Mouse (Mus musculus): ENCODE data around the gene Bhlhb9.
A peak's percentile ranks its signal among the peaks of the same experiment; 100 is the strongest.
"Not testable (repeated sequence)": the region's sequence is repeated elsewhere in the genome, so short reads cannot be mapped to it uniquely, and the experiment has no call there.

Bhlhb9 gene

GRCm38 (mm10) chrX:135797212-135797644 is at the start of gene Bhlhb9:
TSS of gene Bhlhb9 (plus strand) at chrX:135797594.
- DNase-seq: peak; percentile 49

DNA sequence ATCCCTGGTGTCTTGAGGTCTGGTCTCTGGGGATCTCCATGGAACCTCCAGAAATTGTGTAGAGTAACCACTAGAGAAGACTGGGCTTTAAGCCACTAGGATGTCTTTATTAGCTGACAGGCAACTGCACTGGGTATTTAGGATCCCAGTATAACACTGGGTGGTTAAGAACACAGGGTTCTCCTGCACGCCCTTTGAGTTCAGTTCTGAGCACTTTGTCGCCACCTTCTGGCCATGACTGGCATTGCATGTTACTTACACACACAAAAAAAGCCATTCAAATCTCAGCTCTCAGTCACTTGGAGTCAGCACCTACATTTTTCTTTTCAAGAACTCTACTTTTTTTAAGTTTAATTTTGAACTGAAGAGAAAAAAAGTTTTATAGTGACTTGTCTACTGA is 44.6 kb upstream of the Bhlhb9 start:
- DNase-seq: peak; percentile 70

- peak; percentile 3 for DNase-seq
These were observed 35.7 kb upstream of the Bhlhb9 start for GRCm38 (mm10) chrX:135761707-135762106.

GRCm38 (mm10) chrX:135768043-135768548 is 29.3 kb upstream of the Bhlhb9 start:
- no peak for DNase-seq

GRCm38 (mm10) chrX:135768565-135768964 is 28.8 kb upstream of the Bhlhb9 start:
- DNase-seq: no peak

GRCm38 (mm10) chrX:135791536-135791935 is 5.9 kb upstream of the Bhlhb9 start:
- no peak for DNase-seq

- no peak for DNase-seq
These were observed 5.1 kb upstream of the Bhlhb9 start for GRCm38 (mm10) chrX:135792326-135792725.

GRCm38 (mm10) chrX:135795591-135796304 is 1.6 kb upstream of the Bhlhb9 start:
- DNase-seq: peak; percentile 16

- peak; percentile 2 for DNase-seq
These were observed 836 bp upstream of the Bhlhb9 start for GRCm38 (mm10) chrX:135796305-135797211.

GRCm38 (mm10) chrX:135804149-135804548 is 6.8 kb downstream of the Bhlhb9 start:
- no peak for DNase-seq

GRCm38 (mm10) chrX:135805780-135806179 is 8.4 kb downstream of the Bhlhb9 start:
- DNase-seq: peak; percentile 44

- not testable (repeated sequence) for DNase-seq
These were observed 38.5 kb downstream of the Bhlhb9 start for GRCm38 (mm10) chrX:135835896-135836295.

DNA sequence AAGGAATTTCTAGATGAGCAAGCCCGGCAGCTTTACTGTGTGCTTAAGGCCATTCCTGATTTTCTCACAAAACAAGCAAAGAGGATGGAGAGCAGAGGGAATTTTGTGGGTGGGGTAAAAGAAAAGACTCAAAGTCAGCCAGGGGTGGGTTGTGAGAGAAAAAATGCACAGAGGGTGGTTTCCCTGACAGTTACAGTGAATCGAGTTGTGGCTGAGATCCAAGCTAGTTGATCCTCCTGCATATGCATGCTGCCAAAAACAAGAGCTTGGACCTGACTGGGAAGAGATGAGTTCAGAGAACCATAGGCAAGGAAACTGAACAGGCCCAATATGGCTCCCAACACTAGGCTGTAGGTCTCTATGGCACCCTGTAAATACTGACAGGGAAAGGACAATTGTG is 40.5 kb downstream of the Bhlhb9 start:
- no peak for DNase-seq

DNA sequence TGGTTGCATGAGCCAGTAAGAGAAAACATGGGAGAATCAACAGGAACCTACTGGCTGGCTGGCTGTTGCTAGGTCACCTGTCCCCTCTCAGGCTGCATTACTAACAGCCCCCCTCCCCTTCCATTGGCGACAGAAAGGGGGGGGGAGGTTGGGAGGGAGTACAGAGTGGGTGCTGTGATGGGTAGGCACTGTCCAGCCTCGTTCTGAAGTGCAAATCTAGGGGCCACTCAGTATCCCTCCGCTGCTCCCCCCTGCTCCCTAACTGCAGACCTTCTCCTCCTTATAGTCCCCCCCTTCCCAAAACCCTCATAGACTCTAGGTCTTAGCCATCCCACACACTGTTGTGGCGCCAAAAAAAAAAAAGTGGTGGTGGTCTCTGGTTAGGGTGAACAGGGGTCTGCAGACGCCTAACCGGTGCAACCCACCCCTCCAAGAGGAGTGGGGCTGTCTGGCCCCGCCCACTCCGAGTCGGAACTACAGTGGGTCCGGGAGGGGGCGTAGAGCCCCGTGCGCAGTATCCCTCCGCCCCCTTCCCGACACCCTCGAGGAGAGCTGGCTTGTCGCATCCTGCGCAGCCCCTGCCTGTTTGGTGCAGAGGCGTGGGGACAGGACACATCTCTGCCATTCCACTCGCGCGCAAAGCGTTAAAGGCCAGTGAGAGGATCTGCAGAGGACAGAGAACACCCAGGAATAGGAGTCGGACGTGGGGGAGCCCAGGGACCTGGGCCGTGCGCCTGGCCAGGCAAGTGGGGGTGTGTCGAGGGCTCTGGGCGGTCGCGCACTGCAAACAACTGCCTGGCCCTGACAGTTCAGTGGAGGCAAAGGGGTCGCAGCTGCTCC is 41.3 kb downstream of the Bhlhb9 start, which contains the start of gene Gprasp2:
Gprasp2 (plus strand) TSS at position 514 of the 840 bp plus-strand sequence.
- peak; percentile 1 for DNase-seq

- peak; percentile 13 for DNase-seq
These were observed 42.3 kb downstream of the Bhlhb9 start for GRCm38 (mm10) chrX:135839397-135840391.

DNA sequence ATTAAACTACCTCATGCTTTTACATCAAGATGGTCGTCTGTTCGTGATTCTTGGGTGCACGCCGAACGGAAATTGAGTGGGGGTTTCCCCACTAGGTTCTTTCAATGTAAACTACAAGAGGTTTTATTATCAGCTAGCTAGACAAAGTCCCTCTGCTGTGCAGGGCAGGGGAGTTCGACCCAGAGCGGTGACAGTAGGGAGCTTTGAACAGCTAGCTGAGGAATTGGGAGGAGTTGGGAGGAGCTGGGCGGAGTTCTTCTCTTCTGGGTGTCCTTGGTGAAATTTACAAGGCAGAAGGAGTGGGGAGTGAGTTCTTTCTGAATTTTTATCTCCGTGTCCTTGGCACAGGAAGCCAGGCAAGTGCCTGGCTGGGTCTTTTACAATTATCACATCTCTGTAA is 69.4 kb downstream of the Bhlhb9 start:
- not testable (repeated sequence) for DNase-seq

DNA sequence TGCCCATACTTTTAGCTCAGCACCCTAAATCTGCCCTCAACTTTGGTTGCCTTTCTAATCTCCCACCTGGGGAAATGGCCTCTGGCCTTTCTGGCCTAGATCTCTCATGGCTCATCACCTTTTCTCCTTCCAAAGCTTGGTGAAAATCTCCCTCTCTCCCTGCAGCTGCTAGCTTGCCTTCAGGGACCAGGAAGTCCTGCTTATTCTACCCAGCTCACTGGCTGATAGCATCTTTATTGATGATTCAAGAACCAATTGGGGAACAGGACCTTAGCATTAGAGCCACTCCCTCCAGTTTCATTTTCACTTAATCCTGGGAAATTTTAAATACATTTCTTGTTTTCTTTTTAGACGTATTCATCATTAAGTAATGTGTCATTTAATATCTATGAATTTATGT is 79.3 kb downstream of the Bhlhb9 start:
- no peak for DNase-seq

DNA sequence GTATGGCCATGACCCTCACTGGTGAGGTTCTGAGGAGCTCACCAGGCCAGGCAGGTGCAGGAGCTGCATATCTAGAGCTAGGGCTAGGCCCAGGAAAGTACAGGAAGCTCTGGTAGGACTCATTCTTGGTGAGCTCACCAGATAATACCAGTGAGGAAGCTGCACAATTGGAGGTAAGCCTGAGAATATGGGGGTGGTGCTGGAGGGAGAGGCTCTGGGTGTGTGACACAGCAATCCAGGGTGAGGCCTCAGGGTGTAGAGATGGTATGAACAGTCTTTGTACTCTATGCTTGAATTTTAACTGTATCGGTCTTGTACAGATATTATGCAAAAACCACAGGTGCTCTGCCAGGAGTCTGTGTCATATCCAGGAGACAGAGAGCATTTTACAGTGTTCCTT is 82.2 kb downstream of the Bhlhb9 start:
- no peak for DNase-seq

- DNase-seq: peak; percentile 36
These were observed 88.2 kb downstream of the Bhlhb9 start for GRCm38 (mm10) chrX:135885411-135886233.

- peak; percentile 7 for DNase-seq
These were observed 88.8 kb downstream of the Bhlhb9 start for GRCm38 (mm10) chrX:135886234-135886585.
